Mouse (Mus musculus) liver, postnatal 0 days (tissue): Measurements from ENCODE around the gene Gpr135.

Experiments
- CTCF ChIP-seq: sonication (generic); IDR thresholded peaks from 2 replicates; pipeline ENCODE4 v1.5.1; 2016; ENCODE audit warnings: antibody characterized with exemption, low read depth
- EP300 ChIP-seq: IDR thresholded peaks from 2 replicates; pipeline ENCODE4 v1.6.1; 2016; ENCODE audit warnings: antibody characterized with exemption, low read depth, mild to moderate bottlenecking

GRCm38 (mm10) chr12:72047513-72047912 is 23.4 kb downstream of the Gpr135 start:
- TF ChIP-seq CTCF (peak; percentile 66), EP300 (no peak)
